Mouse (Mus musculus): ENCODE results near the gene Mrpl17. TPM values are rescaled to one million over a fixed set of nuclear protein-coding genes. Genes with fewer than 3 reads are reported as not detected.
A peak's percentile ranks its signal among the peaks of the same experiment; 100 is the strongest.

The Mrpl17 gene
- polyA plus RNA-seq, 1 experiment from 2014 or later, result 194 TPM

- whole genome bisulfite sequencing, result 23% methylated on average over 51 of the region's 51 CpGs
- no peaks in the 10 kb centered on the region for H3K27me3 ChIP-seq
- no peak overlapping the region for H3K9ac ChIP-seq (replicated peaks)
- ATAC-seq (replicated peaks), result 0 out of 2 replicates have a peak, but pooled peaks have one; percentile 15
- no peak overlapping the region for H3K27ac ChIP-seq (replicated peaks)
- H3K4me3 ChIP-seq, result no peak overlapping the region
- no peak overlapping the region for H3K4me2 ChIP-seq (replicated peaks)
- peaks cover 90% of the 10 kb centered on the region for H3K36me3 ChIP-seq
- H3K9me3 ChIP-seq, result no peaks in the 10 kb centered on the region
- H3K4me1 ChIP-seq, result no peaks in the 10 kb centered on the region
These were observed 49.0 kb downstream of the Mrpl17 start for GRCm38 (mm10) chr7:105761813-105762484.

GRCm38 (mm10) chr7:105753281-105753680 lies 57.6 kb downstream of the Mrpl17 start:
- no peak for ATAC-seq (replicated peaks)
- 93% methylated on average over 10 of the region's 10 CpGs for WGBS
- no peaks in the 10 kb centered on the region for H3K27me3 ChIP-seq
- no peaks in the 10 kb centered on the region for H3K9me3 ChIP-seq
- H3K9ac ChIP-seq (replicated peaks), result no peak overlapping the region
- no peak overlapping the region for H3K27ac ChIP-seq (replicated peaks)
- H3K4me1 ChIP-seq, result peaks cover 17% of the 10 kb centered on the region
- no peak overlapping the region for H3K4me3 ChIP-seq
- H3K4me2 ChIP-seq (replicated peaks), result no peak overlapping the region
- peaks cover 71% of the 10 kb centered on the region for H3K36me3 ChIP-seq

Other genes with a start within 250 kb of the Mrpl17 start
- 249 and 255 TPM in 2 replicates for gene Apbb1, start 229.4 kb downstream of the Mrpl17 start, polyA plus RNA-seq (2015; fragmentation: Nextera tagmentation; extraction: Ambion mirVana)
- gene Hpx, start 211.0 kb downstream of the Mrpl17 start, polyA plus RNA-seq (2015; fragmentation: Nextera tagmentation; extraction: Ambion mirVana), result 0.11 and 0.24 TPM in 2 replicates
- 69.4 and 72.3 TPM in 2 replicates for gene Trim3, start 177.5 kb downstream of the Mrpl17 start, polyA plus RNA-seq (2015; fragmentation: Nextera tagmentation; extraction: Ambion mirVana)
- gene Timm10b, start 171.0 kb downstream of the Mrpl17 start, polyA plus RNA-seq (2015; fragmentation: Nextera tagmentation; extraction: Ambion mirVana), result 135 and 139 TPM in 2 replicates
- gene Arfip2, start 170.7 kb downstream of the Mrpl17 start, polyA plus RNA-seq (2015; fragmentation: Nextera tagmentation; extraction: Ambion mirVana), result 80.6 and 85.6 TPM in 2 replicates
- gene Gm45799, start 170.5 kb downstream of the Mrpl17 start, polyA plus RNA-seq (2015; fragmentation: Nextera tagmentation; extraction: Ambion mirVana), result 6.9 and 14.7 TPM in 2 replicates
- gene Dnhd1, start 160.3 kb downstream of the Mrpl17 start, polyA plus RNA-seq (2015; fragmentation: Nextera tagmentation; extraction: Ambion mirVana), result 0.42 and 0.86 TPM in 2 replicates
- gene Ilk, start 74.5 kb downstream of the Mrpl17 start, polyA plus RNA-seq (2015; fragmentation: Nextera tagmentation; extraction: Ambion mirVana), result 197 and 205 TPM in 2 replicates
- 24.4 and 25.8 TPM in 2 replicates for gene Rrp8, start 73.7 kb downstream of the Mrpl17 start, polyA plus RNA-seq (2015; fragmentation: Nextera tagmentation; extraction: Ambion mirVana)
- 106 and 114 TPM in 2 replicates for gene Taf10, start 66.7 kb downstream of the Mrpl17 start, polyA plus RNA-seq (2015; fragmentation: Nextera tagmentation; extraction: Ambion mirVana)
- gene Tpp1, start 58.9 kb downstream of the Mrpl17 start, polyA plus RNA-seq (2015; fragmentation: Nextera tagmentation; extraction: Ambion mirVana), result 33.9 and 35.1 TPM in 2 replicates
- gene Dchs1, start 23.4 kb downstream of the Mrpl17 start, polyA plus RNA-seq (2015; fragmentation: Nextera tagmentation; extraction: Ambion mirVana), result 20.3 and 22.0 TPM in 2 replicates
- gene Gm4070, start 142.9 kb upstream of the Mrpl17 start, polyA plus RNA-seq (2015; fragmentation: Nextera tagmentation; extraction: Ambion mirVana), result 0.15 and 0.24 TPM in 2 replicates